In genomic region chr15:5243959-5244905, GRCm38 (mm10) we compare ENCODE assay signal across 8 mouse cellular contexts. TPM values are rescaled to one million over a fixed set of nuclear protein-coding genes. Genes with fewer than 3 reads are reported as not detected.
A peak's percentile ranks its signal among the peaks of the same experiment; 100 is the strongest.
DNase-seq lines count a peak whose midpoint lies in the region.

TSS of gene Ptger4 (minus strand) at chr15:5244187.

- intact Hi-C loops in left cerebral cortex, postnatal 25 days (cut with DNase I), result no loop called here

- peak; percentile 86 to 88 for DNase-seq in adrenal gland, adult 18-20 months (ENCODE audit: low spot score in 2 of 2)
- peak; percentile 90 for DNase-seq in embryo, embryonic 10 days (ENCODE audit: low spot score)
- DNase-seq in gastrocnemius, postnatal 10 days, result peak; percentile 94
- peak; percentile 99 for DNase-seq in induced T-regulatory cell, adult 2 months (ENCODE audit: low read depth)
- DNase-seq in left cerebral cortex, postnatal 25 days (ENCODE audit: low spot score in 2 of 2), result peak; percentile 78 to 85
- DNase-seq in mesoderm, embryonic 11.5 days (ENCODE audit: low read depth, low spot score), result peak; percentile 88
- DNase-seq in right cerebral cortex, postnatal 36 days (ENCODE audit: low spot score in 2 of 2), result peak; percentile 67 to 71
- peak; percentile 88 for DNase-seq in yolk sac, embryonic 10.5 days (ENCODE audit: low spot score)

RNA-seq across cellular contexts. Expression of gene Ptger4, which starts in this region (rescaled TPM):
- total RNA-seq in adrenal gland, adult 18-20 months (2021), result 1 to 10 TPM; 1.1 to 1.3 TPM
- 1 to 10 TPM in 1 of 2 experiments, under 1 TPM in 1; 0.94 to 1.5 TPM for total RNA-seq in gastrocnemius, postnatal 10 days (2021)
- 1 to 10 TPM; 1.1 to 1.5 TPM for total RNA-seq in left cerebral cortex, postnatal 25 days (2021)

Comparison
In these comparisons a context has a peak if more than half of its experiments do, and no peak if none do; other contexts are left out.
1. Peak in every context shown above with its lines: DNase-seq.